18 mouse cellular contexts compared by ENCODE assay signal in the genomic region with DNA sequence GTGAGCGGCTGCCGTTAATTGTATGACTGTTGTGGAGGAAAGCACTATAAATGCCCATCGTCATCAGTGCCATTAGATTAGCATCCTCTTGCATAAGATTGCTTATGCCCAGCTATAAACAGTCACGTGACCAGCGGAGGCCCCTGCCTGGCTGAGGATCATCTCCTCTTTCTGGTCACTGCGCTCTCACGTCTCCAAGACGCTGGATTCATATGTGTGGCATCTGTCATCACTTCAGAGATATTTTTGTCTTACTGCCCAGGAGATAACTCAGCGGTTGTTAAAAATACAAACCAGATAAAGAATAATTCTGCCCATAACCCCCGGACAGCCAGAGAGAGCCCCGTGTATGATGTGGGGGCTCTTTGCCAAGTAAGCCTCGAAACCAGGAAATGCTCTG.
A peak's percentile ranks its signal among the peaks of the same experiment; 100 is the strongest.
DNase-seq lines count a peak whose midpoint lies in the region; ATAC-seq and TF ChIP-seq lines count a peak whose summit lies in the region.
"Had no signal": no experiment of that assay in that cellular context is flagged by ENCODE, and none has a peak within 500 bp of the region (broad histone marks: within the 10 kb centered on the region; RNA-seq: fewer than 3 reads in every experiment).

No protein-coding gene starts in this region.

- WGBS in forebrain, embryonic 14.5 days: 78% methylated on average over 12 of the region's 12 CpGs
- 89% methylated on average over 12 of the region's 12 CpGs for WGBS in forebrain, embryonic 11.5 days
- 25% methylated on average over 12 of the region's 12 CpGs for WGBS in lung, embryonic 14.5 days
- WGBS in thymus, adult 2 months: 80% methylated on average over 12 of the region's 12 CpGs

- peaks cover 4% of the 10 kb centered on the region; the same call in 1 of the 2 replicates for H3K4me1 ChIP-seq in forebrain, embryonic 14.5 days (ENCODE audit: control insufficient read depth, insufficient read depth, low read length)
- H3K4me1 ChIP-seq in forebrain, embryonic 11.5 days (replicated peaks; ENCODE audit: control insufficient read depth, insufficient read depth, low read length): no peaks in the 10 kb centered on the region
- peaks cover 3% of the 10 kb centered on the region for H3K4me1 ChIP-seq in lung, embryonic 14.5 days (ENCODE audit: insufficient read depth)
- no peaks in the 10 kb centered on the region for H3K4me1 ChIP-seq in thymus, adult 2 months (replicated peaks; ENCODE audit: control insufficient read depth, insufficient read depth, low read length)
- H3K4me1 ChIP-seq: limb, embryonic 13.5 days had no signal

- DNase-seq in forebrain, embryonic 14.5 days (ENCODE audit: low spot score): peak; percentile 22
- no peak for DNase-seq in forebrain, embryonic 11.5 days (ENCODE audit: low spot score)
- DNase-seq in right cerebral cortex, postnatal 14 days: peak; percentile 18
- DNase-seq in right cerebral cortex, adult 2 months (ENCODE audit: low spot score in 2 of 2): no peak
- peak; percentile 96 for DNase-seq in lung, embryonic 14.5 days
- DNase-seq in thymus, adult 2 months: no peak
- no peak for DNase-seq in Muller cell, postnatal 12 days (ENCODE audit: inconsistent ontology term)
- DNase-seq: adrenal gland, adult 2 months; cerebellum, adult 9-11 months; kidney, postnatal 25 days; spleen, adult 18-20 months; thymus, postnatal 4 days had no signal

- no peak overlapping the region for H3K27ac ChIP-seq in forebrain, embryonic 14.5 days (ENCODE audit: low read depth, low read length)
- H3K27ac ChIP-seq in forebrain, embryonic 11.5 days (ENCODE audit: low read depth, low read length): no peak overlapping the region
- peak overlapping the region; percentile 62 for H3K27ac ChIP-seq in lung, embryonic 14.5 days (ENCODE audit: low read depth)
- H3K27ac ChIP-seq in thymus, adult 2 months (ENCODE audit: control insufficient read depth, insufficient read depth, low read length): no peak overlapping the region
- H3K27ac ChIP-seq: left cerebral cortex, adult 2 months; limb, embryonic 13.5 days; neural tube, embryonic 12.5 days had no signal

- ATAC-seq in forebrain, embryonic 14.5 days: no peak
- ATAC-seq in forebrain, embryonic 11.5 days (replicated peaks; ENCODE audit: low FRiP score): no peak
- peak; percentile 82 for ATAC-seq in lung, embryonic 14.5 days (ENCODE audit: insufficient read depth)
- ATAC-seq in erythroblast, adult 5-6 weeks (replicated peaks; ENCODE audit: low FRiP score, poor library complexity, severe bottlenecking): no peak
- ATAC-seq: intestine, postnatal 0 days had no signal

- H3K4me3 ChIP-seq in forebrain, embryonic 14.5 days (ENCODE audit: low read depth, low read length): no peak overlapping the region
- no peak overlapping the region for H3K4me3 ChIP-seq in forebrain, embryonic 11.5 days (ENCODE audit: low read depth, low read length)
- no peak overlapping the region for H3K4me3 ChIP-seq in lung, embryonic 14.5 days (ENCODE audit: low read depth, low read length)
- no peak overlapping the region for H3K4me3 ChIP-seq in thymus, adult 2 months (ENCODE audit: control insufficient read depth, insufficient read depth, low read length)
- H3K4me3 ChIP-seq: left cerebral cortex, adult 2 months; limb, embryonic 13.5 days; neural tube, embryonic 12.5 days had no signal

- no peaks in the 10 kb centered on the region for H3K27me3 ChIP-seq in forebrain, embryonic 14.5 days (replicated peaks; ENCODE audit: control insufficient read depth, insufficient read depth, low read length)
- no peaks in the 10 kb centered on the region for H3K27me3 ChIP-seq in forebrain, embryonic 11.5 days (ENCODE audit: control insufficient read depth, insufficient read depth, low read length)
- no peaks in the 10 kb centered on the region for H3K27me3 ChIP-seq in lung, embryonic 14.5 days (ENCODE audit: insufficient read depth, low read length)
- no peaks in the 10 kb centered on the region for H3K27me3 ChIP-seq in thymus, adult 2 months (ENCODE audit: control insufficient read depth, insufficient read depth, low read length)
- H3K27me3 ChIP-seq: limb, embryonic 13.5 days; neural tube, embryonic 12.5 days had no signal

- no peak overlapping the region for H3K9ac ChIP-seq in forebrain, embryonic 14.5 days (ENCODE audit: low read length)
- no peak overlapping the region for H3K9ac ChIP-seq in forebrain, embryonic 11.5 days (ENCODE audit: low read length)
- no peak overlapping the region for H3K9ac ChIP-seq in lung, embryonic 14.5 days
- H3K9ac ChIP-seq: limb, embryonic 13.5 days; neural tube, embryonic 12.5 days had no signal

- peaks cover 4% of the 10 kb centered on the region; the same call in 1 of the 2 replicates for H3K9me3 ChIP-seq in forebrain, embryonic 14.5 days (replicated peaks; ENCODE audit: control insufficient read depth, low read length)
- no peaks in the 10 kb centered on the region; the same call in 1 of the 2 replicates for H3K9me3 ChIP-seq in forebrain, embryonic 11.5 days (ENCODE audit: control insufficient read depth, low read length)
- peaks cover 3% of the 10 kb centered on the region; the same call in 1 of the 2 replicates for H3K9me3 ChIP-seq in lung, embryonic 14.5 days (ENCODE audit: low read depth, low read length)
- H3K9me3 ChIP-seq: limb, embryonic 13.5 days had no signal

- TF ChIP-seq CTCF in lung, embryonic 14.5 days (IDR thresholded peaks at IDR 0.05; ENCODE audit: low read depth): no peak
- TF ChIP-seq CTCF in thymus, adult 2 months (IDR thresholded peaks at IDR 0.05; ENCODE audit: borderline replicate concordance, control insufficient read depth, extremely low read depth, insufficient read depth, low read length, poor library complexity): no peak

- no peak overlapping the region for H3K4me2 ChIP-seq in forebrain, embryonic 14.5 days (ENCODE audit: low read length)
- H3K4me2 ChIP-seq in forebrain, embryonic 11.5 days (ENCODE audit: low read depth, low read length, severe bottlenecking): no peak overlapping the region
- H3K4me2 ChIP-seq in lung, embryonic 14.5 days: peak overlapping the region; percentile 27; the same call in 1 of the 2 replicates
- H3K4me2 ChIP-seq: limb, embryonic 13.5 days; midbrain, embryonic 11.5 days; neural tube, embryonic 12.5 days had no signal

- TF ChIP-seq POLR2A in thymus, adult 2 months (IDR thresholded peaks at IDR 0.05; ENCODE audit: control insufficient read depth, extremely low read depth, insufficient read depth, low read length, poor library complexity): no peak

- no peaks in the 10 kb centered on the region for H3K36me3 ChIP-seq in forebrain, embryonic 14.5 days (ENCODE audit: control insufficient read depth, insufficient read depth, low read length)
- H3K36me3 ChIP-seq in forebrain, embryonic 11.5 days (ENCODE audit: control insufficient read depth, insufficient read depth, low read length): no peaks in the 10 kb centered on the region
- no peaks in the 10 kb centered on the region for H3K36me3 ChIP-seq in lung, embryonic 14.5 days (ENCODE audit: insufficient read depth)
- H3K36me3 ChIP-seq in thymus, adult 2 months (ENCODE audit: control insufficient read depth, insufficient read depth, low read length): no peaks in the 10 kb centered on the region
- H3K36me3 ChIP-seq: limb, embryonic 13.5 days; neural tube, embryonic 12.5 days had no signal

Comparison
In these comparisons a context has a peak if more than half of its experiments do, and no peak if none do; other contexts are left out.
1. DNase-seq: peak in forebrain, embryonic 14.5 days (single experiment), right cerebral cortex, postnatal 14 days (single experiment) and lung, embryonic 14.5 days (single experiment); none in forebrain, embryonic 11.5 days (single experiment), right cerebral cortex, adult 2 months (0 of 2), thymus, adult 2 months (single experiment) and Muller cell, postnatal 12 days (single experiment).